Mouse (Mus musculus): ENCODE data around the gene Cdk14. TPM values are rescaled to one million over a fixed set of nuclear protein-coding genes. Genes with fewer than 3 reads are reported as not detected.

The Cdk14 gene
- polyA plus RNA-seq, 1 experiment from 2014 or later = 25.5 TPM

GRCm38 (mm10) chr5:5372354-5372753 is 47.8 kb downstream of the Cdk14 start:
- ATAC-seq (ENCODE audit: low FRiP score) (no peak), DNase-seq (ENCODE audit: low spot score, missing footprints) (no peak)
- Histone ChIP-seq H3K4me2 (no peak overlapping the region), H3K27me3 (ENCODE audit: control insufficient read depth, insufficient read depth, low read length) (no peaks in the 10 kb centered on the region), H3K4me3 (ENCODE audit: low read depth, low read length) (no peak overlapping the region), H3K36me3 (ENCODE audit: control insufficient read depth, insufficient read depth, low read length) (no peaks in the 10 kb centered on the region), H3K9me3 (ENCODE audit: control insufficient read depth, low read length) (no peaks in the 10 kb centered on the region), H3K9ac (ENCODE audit: low read length) (no peak overlapping the region), H3K4me1 (ENCODE audit: control insufficient read depth, insufficient read depth, low read length) (peaks cover 3% of the 10 kb centered on the region; the same call in 1 of the 2 replicates), H3K27ac (ENCODE audit: low read depth, low read length) (no peak overlapping the region)
- 78% methylated on average over 3 of the region's 3 CpGs for WGBS

GRCm38 (mm10) chr5:5370322-5371082 is 49.6 kb downstream of the Cdk14 start:
- no peaks in the 10 kb centered on the region for H3K36me3 ChIP-seq (ENCODE audit: control insufficient read depth, insufficient read depth, low read length)
- H3K4me3 ChIP-seq (ENCODE audit: low read depth, low read length) = no peak overlapping the region
- peaks cover 3% of the 10 kb centered on the region; the same call in 1 of the 2 replicates for H3K4me1 ChIP-seq (ENCODE audit: control insufficient read depth, insufficient read depth, low read length)
- 89% methylated on average over 4 of the region's 4 CpGs for WGBS
- no peak overlapping the region for H3K27ac ChIP-seq (ENCODE audit: low read depth, low read length)
- no peaks in the 10 kb centered on the region for H3K9me3 ChIP-seq (ENCODE audit: control insufficient read depth, low read length)
- no peak for ATAC-seq (ENCODE audit: low FRiP score)
- no peak overlapping the region for H3K9ac ChIP-seq (ENCODE audit: low read length)
- no peak overlapping the region for H3K4me2 ChIP-seq
- DNase-seq (ENCODE audit: low spot score, missing footprints) = no peak
- no peaks in the 10 kb centered on the region for H3K27me3 ChIP-seq (ENCODE audit: control insufficient read depth, insufficient read depth, low read length)

GRCm38 (mm10) chr5:5368389-5369164 is 51.5 kb downstream of the Cdk14 start:
- H3K4me2 ChIP-seq = no peak overlapping the region
- H3K27me3 ChIP-seq (ENCODE audit: control insufficient read depth, insufficient read depth, low read length) = no peaks in the 10 kb centered on the region
- no peaks in the 10 kb centered on the region for H3K36me3 ChIP-seq (ENCODE audit: control insufficient read depth, insufficient read depth, low read length)
- DNase-seq (ENCODE audit: low spot score, missing footprints) = peak; percentile 65
- H3K9me3 ChIP-seq (ENCODE audit: control insufficient read depth, low read length) = no peaks in the 10 kb centered on the region
- H3K9ac ChIP-seq (ENCODE audit: low read length) = no peak overlapping the region
- WGBS = 82% methylated on average over 14 of the region's 14 CpGs
- no peak overlapping the region for H3K4me3 ChIP-seq (ENCODE audit: low read depth, low read length)
- no peak overlapping the region for H3K27ac ChIP-seq (ENCODE audit: low read depth, low read length)
- H3K4me1 ChIP-seq (ENCODE audit: control insufficient read depth, insufficient read depth, low read length) = peaks cover 2% of the 10 kb centered on the region; the same call in 1 of the 2 replicates
- ATAC-seq (ENCODE audit: low FRiP score) = no peak; the same call in 1 of the 2 replicates

- Histone ChIP-seq H3K4me1 (ENCODE audit: control insufficient read depth, insufficient read depth, low read length) (no peaks in the 10 kb centered on the region), H3K4me3 (ENCODE audit: low read depth, low read length) (no peak overlapping the region), H3K9me3 (ENCODE audit: control insufficient read depth, low read length) (no peaks in the 10 kb centered on the region), H3K27ac (ENCODE audit: low read depth, low read length) (no peak overlapping the region), H3K27me3 (ENCODE audit: control insufficient read depth, insufficient read depth, low read length) (no peaks in the 10 kb centered on the region), H3K9ac (ENCODE audit: low read length) (no peak overlapping the region), H3K4me2 (no peak overlapping the region), H3K36me3 (ENCODE audit: control insufficient read depth, insufficient read depth, low read length) (no peaks in the 10 kb centered on the region)
- 88% methylated on average over 8 of the region's 8 CpGs for WGBS
- no peak for DNase-seq (ENCODE audit: low spot score, missing footprints)
- no peak for ATAC-seq (ENCODE audit: low FRiP score)
Observed at GRCm38 (mm10) chr5:5367550-5367949, 52.6 kb downstream of the Cdk14 start.

GRCm38 (mm10) chr5:5365285-5366076 is 54.6 kb downstream of the Cdk14 start:
- no peak overlapping the region for H3K27ac ChIP-seq (ENCODE audit: low read depth, low read length)
- no peaks in the 10 kb centered on the region for H3K4me1 ChIP-seq (ENCODE audit: control insufficient read depth, insufficient read depth, low read length)
- no peaks in the 10 kb centered on the region for H3K27me3 ChIP-seq (ENCODE audit: control insufficient read depth, insufficient read depth, low read length)
- no peak overlapping the region for H3K4me2 ChIP-seq
- WGBS = 89% methylated on average over 14 of the region's 14 CpGs
- no peak for ATAC-seq (ENCODE audit: low FRiP score)
- no peaks in the 10 kb centered on the region for H3K9me3 ChIP-seq (ENCODE audit: control insufficient read depth, low read length)
- H3K4me3 ChIP-seq (ENCODE audit: low read depth, low read length) = no peak overlapping the region
- H3K36me3 ChIP-seq (ENCODE audit: control insufficient read depth, insufficient read depth, low read length) = peaks cover 2% of the 10 kb centered on the region; the same call in 1 of the 2 replicates
- DNase-seq (ENCODE audit: low spot score, missing footprints) = peak; percentile 76
- H3K9ac ChIP-seq (ENCODE audit: low read length) = no peak overlapping the region

- DNase-seq (ENCODE audit: low spot score, missing footprints) (peak; percentile 28), ATAC-seq (ENCODE audit: low FRiP score) (no peak)
- Histone ChIP-seq H3K27ac (ENCODE audit: low read depth, low read length) (no peak overlapping the region), H3K4me3 (ENCODE audit: low read depth, low read length) (no peak overlapping the region), H3K4me1 (ENCODE audit: control insufficient read depth, insufficient read depth, low read length) (no peaks in the 10 kb centered on the region), H3K36me3 (ENCODE audit: control insufficient read depth, insufficient read depth, low read length) (peaks cover 2% of the 10 kb centered on the region; the same call in 1 of the 2 replicates), H3K27me3 (ENCODE audit: control insufficient read depth, insufficient read depth, low read length) (no peaks in the 10 kb centered on the region), H3K9me3 (ENCODE audit: control insufficient read depth, low read length) (no peaks in the 10 kb centered on the region; the same call in 1 of the 2 replicates), H3K4me2 (no peak overlapping the region), H3K9ac (ENCODE audit: low read length) (no peak overlapping the region)
- 95% methylated on average over 3 of the region's 3 CpGs for WGBS
Observed at GRCm38 (mm10) chr5:5361684-5362083, 58.4 kb downstream of the Cdk14 start.

- H3K27me3 ChIP-seq (ENCODE audit: control insufficient read depth, insufficient read depth, low read length) = no peaks in the 10 kb centered on the region
- no peaks in the 10 kb centered on the region for H3K4me1 ChIP-seq (ENCODE audit: control insufficient read depth, insufficient read depth, low read length)
- WGBS = 93% methylated on average over 5 of the region's 5 CpGs
- no peak overlapping the region for H3K4me2 ChIP-seq
- peaks cover 2% of the 10 kb centered on the region; the same call in 1 of the 2 replicates for H3K36me3 ChIP-seq (ENCODE audit: control insufficient read depth, insufficient read depth, low read length)
- H3K9ac ChIP-seq (ENCODE audit: low read length) = no peak overlapping the region
- no peaks in the 10 kb centered on the region; the same call in 1 of the 2 replicates for H3K9me3 ChIP-seq (ENCODE audit: control insufficient read depth, low read length)
- no peak overlapping the region for H3K4me3 ChIP-seq (ENCODE audit: low read depth, low read length)
- DNase-seq (ENCODE audit: low spot score, missing footprints) (peak; percentile 8), ATAC-seq (ENCODE audit: low FRiP score) (no peak)
- no peak overlapping the region for H3K27ac ChIP-seq (ENCODE audit: low read depth, low read length)
Observed at GRCm38 (mm10) chr5:5360338-5360737, 59.8 kb downstream of the Cdk14 start.

GRCm38 (mm10) chr5:5359915-5360314 is 60.2 kb downstream of the Cdk14 start:
- no peaks in the 10 kb centered on the region for H3K4me1 ChIP-seq (ENCODE audit: control insufficient read depth, insufficient read depth, low read length)
- H3K27ac ChIP-seq (ENCODE audit: low read depth, low read length) = no peak overlapping the region
- no peak overlapping the region for H3K4me3 ChIP-seq (ENCODE audit: low read depth, low read length)
- H3K9me3 ChIP-seq (ENCODE audit: control insufficient read depth, low read length) = no peaks in the 10 kb centered on the region; the same call in 1 of the 2 replicates
- H3K36me3 ChIP-seq (ENCODE audit: control insufficient read depth, insufficient read depth, low read length) = peaks cover 2% of the 10 kb centered on the region; the same call in 1 of the 2 replicates
- ATAC-seq (ENCODE audit: low FRiP score) (no peak), DNase-seq (ENCODE audit: low spot score, missing footprints) (peak; percentile 17)
- H3K27me3 ChIP-seq (ENCODE audit: control insufficient read depth, insufficient read depth, low read length) = no peaks in the 10 kb centered on the region
- no peak overlapping the region for H3K4me2 ChIP-seq
- WGBS = 80% methylated on average over 3 of the region's 3 CpGs
- H3K9ac ChIP-seq (ENCODE audit: low read length) = no peak overlapping the region
